Mouse (Mus musculus) forebrain, embryonic 10.5 days (tissue): Measurements from ENCODE around the gene Fam186a. TPM values are rescaled to one million over a fixed set of nuclear protein-coding genes. Genes with fewer than 3 reads are reported as not detected.
"Not testable (repeated sequence)": the region's sequence is repeated elsewhere in the genome, so short reads cannot be mapped to it uniquely, and the experiment has no call there.

Source experiments
- DNase-seq: peaks from one replicate; pipeline ENCODE4 v3.0.0-alpha.2; 2017; ENCODE audit warnings: low spot score; ENCODE audit errors: extremely low spot score
- H3K27ac ChIP-seq: fragments of 300-500 bp; sonication (generic); 2 replicates; pipeline ENCODE4 v1.5.1; 2016; ENCODE audit warnings: mild to moderate bottlenecking
- H3K27me3 ChIP-seq: fragments of 300-500 bp; sonication (generic); 2 replicates; pipeline ENCODE4 v1.6.1; 2016; ENCODE audit warnings: mild to moderate bottlenecking; ENCODE audit not compliant: poor library complexity, severe bottlenecking
- H3K36me3 ChIP-seq: fragments of 300-500 bp; sonication (generic); replicated peaks from 2 replicates; pipeline ENCODE4 v1.6.1; 2016; ENCODE audit warnings: mild to moderate bottlenecking, moderate library complexity
- H3K4me1 ChIP-seq: fragments of 300-500 bp; sonication (generic); 2 replicates; pipeline ENCODE4 v1.6.1; 2016
- H3K4me3 ChIP-seq: fragments of 300-500 bp; sonication (generic); 2 replicates; pipeline ENCODE4 v1.5.1; 2016; ENCODE audit warnings: mild to moderate bottlenecking, moderate library complexity
- H3K9me3 ChIP-seq: fragments of 300-500 bp; sonication (generic); 2 replicates; pipeline ENCODE4 v1.6.1; 2016; ENCODE audit warnings: mild to moderate bottlenecking, moderate library complexity
- WGBS: fragments of 180-500 bp; shearing (Covaris S2); methylation state at CpG from one replicate; pipeline ENCODE4 v1.1.7; 2016; 5-methylcytosine and 5-hydroxymethylcytosine counted together
- polyA plus RNA-seq: library from polyadenylated mRNA; unstranded; fragments of >200 nt; fragmentation: Nextera tagmentation; extraction: Ambion mirVana; gene quantifications from 2 replicates; pipeline ENCODE4 v1.2.1, GENCODE M21; 2016

Fam186a gene
- polyA plus RNA-seq, 1 experiment from 2014 or later = 0.01 TPM

DNA sequence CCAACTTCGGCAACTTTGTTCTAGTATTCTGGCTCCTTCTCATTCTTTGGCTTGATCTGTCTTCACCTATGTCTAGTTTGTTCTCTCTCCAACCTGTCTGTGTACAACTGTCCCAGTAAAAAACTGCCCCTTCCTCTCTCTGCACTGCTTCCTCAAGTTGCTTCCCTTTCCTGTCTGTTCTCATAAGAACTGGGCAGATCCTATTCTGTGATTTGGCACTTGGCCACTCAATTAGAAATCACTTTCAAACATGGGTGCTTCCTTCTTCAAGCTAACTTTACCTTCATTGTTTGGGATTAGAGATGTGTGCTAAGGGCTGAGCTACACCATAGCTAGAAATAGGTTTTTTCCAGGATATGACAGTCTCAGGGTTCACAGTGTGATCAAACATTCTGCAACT lies 3.7 kb upstream of the Fam186a start:
- no peak overlapping the region for H3K4me3 ChIP-seq
- no peaks in the 10 kb centered on the region for H3K36me3 ChIP-seq
- no peak for DNase-seq
- peaks cover 10% of the 10 kb centered on the region for H3K4me1 ChIP-seq
- no peaks in the 10 kb centered on the region for H3K9me3 ChIP-seq
- H3K27ac ChIP-seq = no peak overlapping the region
- WGBS = 98% methylated on average over 1 of the region's 1 CpGs
- no peaks in the 10 kb centered on the region for H3K27me3 ChIP-seq

DNA sequence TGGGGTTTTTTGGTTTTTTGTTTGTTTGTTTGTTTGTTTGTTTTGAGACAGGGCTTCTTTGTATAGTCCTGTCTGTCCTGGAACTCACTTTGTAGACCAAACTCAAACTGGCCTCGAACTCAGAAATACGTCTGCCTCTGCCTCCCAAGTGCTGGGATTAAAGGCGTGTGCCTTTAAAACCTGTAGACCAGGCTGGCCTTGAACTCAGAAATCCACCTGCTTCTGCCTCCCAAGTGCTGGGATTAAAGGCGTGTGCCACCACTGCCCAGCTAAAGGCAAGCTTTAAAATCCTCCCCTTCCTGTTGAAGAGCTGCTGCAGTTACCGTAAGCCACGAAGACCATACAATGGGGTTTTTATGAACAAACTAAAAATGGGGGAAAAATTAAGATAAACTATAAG lies 2.9 kb upstream of the Fam186a start, which contains the start of gene Larp4:
Gene Larp4, plus strand, starts transcription at position 301 of the 400 bp plus-strand sequence.
- H3K4me1 ChIP-seq, H3K36me3 ChIP-seq, H3K4me3 ChIP-seq, H3K27ac ChIP-seq, H3K9me3 ChIP-seq, H3K27me3 ChIP-seq, DNase-seq: not testable (repeated sequence)
- WGBS = 90% methylated on average over 6 of the region's 6 CpGs

DNA sequence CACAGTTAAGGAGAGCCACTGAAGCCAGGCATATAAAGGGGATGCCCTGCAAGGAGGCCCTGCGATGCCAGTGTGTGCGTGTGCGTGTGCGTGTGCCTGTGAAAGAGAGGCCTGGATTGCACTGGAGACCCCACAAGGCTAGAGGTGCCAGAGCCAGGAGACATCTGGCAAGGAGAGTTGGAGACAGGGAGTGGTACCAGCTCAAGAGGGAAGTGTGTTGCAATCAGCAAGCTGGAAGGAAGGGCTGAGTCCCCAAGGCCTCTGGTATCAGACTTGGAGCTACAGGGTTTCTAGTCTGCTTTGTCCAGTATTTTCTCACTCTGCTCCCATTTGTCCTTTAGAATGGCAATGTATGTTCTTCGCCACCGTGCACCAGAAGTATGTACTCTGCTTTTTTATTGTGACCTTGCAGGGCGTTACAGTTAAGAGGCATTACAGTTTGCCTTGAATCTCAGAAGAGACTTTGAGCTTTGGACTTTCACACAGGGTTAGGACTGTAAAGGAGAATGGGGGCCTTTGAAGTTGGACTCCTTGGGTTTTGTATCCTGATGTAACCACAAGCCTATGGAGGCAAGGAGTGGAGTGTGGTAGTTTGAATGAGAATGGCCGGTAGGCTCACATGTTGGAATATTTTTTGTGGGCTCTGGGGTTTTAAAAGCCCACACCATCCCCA lies 1.6 kb downstream of the Fam186a start:
- Histone ChIP-seq H3K9me3 (no peaks in the 10 kb centered on the region), H3K27ac (no peak overlapping the region), H3K4me3 (no peak overlapping the region), H3K27me3 (no peaks in the 10 kb centered on the region), H3K4me1 (no peaks in the 10 kb centered on the region), H3K36me3 (no peaks in the 10 kb centered on the region)
- 90% methylated on average over 8 of the region's 8 CpGs for WGBS
- no peak for DNase-seq

DNA sequence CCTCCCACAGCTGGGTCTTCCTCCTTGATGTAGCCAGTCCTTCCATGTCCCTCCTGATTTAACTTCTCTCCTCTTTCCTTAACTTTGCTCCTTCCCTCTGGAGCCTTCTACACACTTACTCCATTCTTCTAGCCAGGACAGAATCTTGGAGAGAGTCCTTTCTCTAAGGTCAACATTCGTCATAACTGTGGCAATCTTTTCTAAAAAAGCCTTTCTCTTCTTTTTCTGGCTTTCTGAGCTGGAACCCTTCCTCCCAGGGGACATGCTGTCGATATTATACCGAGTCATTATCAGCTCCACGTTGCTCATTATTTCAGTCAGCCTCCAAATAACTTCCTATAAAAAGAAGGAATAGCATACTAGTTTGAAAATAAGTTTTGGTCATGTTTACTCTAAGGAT lies 11.5 kb downstream of the Fam186a start:
- Histone ChIP-seq H3K27me3 (no peaks in the 10 kb centered on the region), H3K36me3 (no peaks in the 10 kb centered on the region), H3K9me3 (no peaks in the 10 kb centered on the region), H3K4me3 (no peak overlapping the region), H3K27ac (no peak overlapping the region), H3K4me1 (no peaks in the 10 kb centered on the region)
- no peak for DNase-seq
- WGBS = 90% methylated on average over 4 of the region's 4 CpGs

DNA sequence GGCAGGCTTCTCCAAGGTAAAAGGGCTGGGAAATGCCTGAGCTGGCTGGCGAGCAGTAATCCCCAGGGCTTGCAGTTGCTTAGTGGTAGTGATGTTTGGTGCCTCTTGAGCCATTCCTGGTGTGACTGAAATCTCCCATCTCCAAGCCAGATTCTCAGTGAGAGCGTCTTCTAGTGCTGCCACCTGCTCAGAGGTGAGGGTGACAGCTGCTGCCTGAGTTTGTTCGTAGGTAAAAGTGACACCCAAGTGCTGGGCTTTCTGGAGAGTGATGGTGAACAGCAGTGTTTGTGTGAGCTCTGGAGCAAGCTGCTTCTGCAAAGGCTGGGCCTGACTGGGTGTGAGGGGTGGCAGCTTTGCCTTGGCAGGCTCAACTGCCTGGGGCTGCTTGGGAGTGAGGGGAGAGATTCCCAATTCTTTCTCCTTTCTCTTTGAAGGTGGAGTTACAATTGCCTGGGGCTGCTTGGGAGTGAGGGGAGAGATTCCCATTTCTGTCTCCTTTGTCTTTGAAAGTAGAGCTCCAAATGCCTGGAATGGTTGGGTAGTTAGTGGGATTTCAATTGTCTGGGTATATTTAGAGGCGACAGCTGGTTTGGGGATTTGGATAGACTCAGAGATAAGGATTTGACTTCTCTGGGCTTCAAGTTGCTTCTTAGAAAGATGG lies 25.8 kb downstream of the Fam186a start:
- no peak for DNase-seq
- Histone ChIP-seq H3K27ac (peak overlapping the region; percentile 73), H3K4me1 (peaks cover 20% of the 10 kb centered on the region), H3K27me3 (no peaks in the 10 kb centered on the region), H3K4me3 (no peak overlapping the region), H3K9me3 (peaks cover 17% of the 10 kb centered on the region), H3K36me3 (peaks cover 8% of the 10 kb centered on the region)
- WGBS = 60% methylated on average over 4 of the region's 4 CpGs

DNA sequence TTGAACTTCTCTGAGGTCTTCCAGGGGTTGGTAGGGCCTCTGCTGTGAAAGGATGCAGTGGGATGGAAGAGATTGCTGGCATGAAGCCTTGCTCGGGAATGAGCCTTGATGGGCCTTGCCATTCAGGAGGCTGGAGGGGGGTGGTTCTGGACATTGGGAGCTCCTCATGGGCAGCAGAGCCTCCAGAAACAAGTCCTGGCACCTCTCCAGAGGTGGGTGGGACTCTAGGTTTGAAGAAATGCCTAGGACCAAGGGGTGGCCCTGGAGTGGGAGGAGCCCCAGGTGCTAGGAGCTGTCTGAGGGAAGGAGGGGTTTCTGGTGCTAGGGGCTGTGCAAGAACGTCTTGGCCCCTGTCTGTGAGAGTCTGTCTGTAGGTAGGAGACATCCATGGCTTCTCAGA lies 26.4 kb downstream of the Fam186a start:
- no peak for DNase-seq
- peak overlapping the region; percentile 73; the same call in 1 of the 2 replicates for H3K27ac ChIP-seq
- peaks cover 17% of the 10 kb centered on the region for H3K9me3 ChIP-seq
- no peaks in the 10 kb centered on the region for H3K27me3 ChIP-seq
- peaks cover 20% of the 10 kb centered on the region for H3K4me1 ChIP-seq
- 35% methylated on average over 2 of the region's 2 CpGs for WGBS
- no peak overlapping the region for H3K4me3 ChIP-seq
- peaks cover 8% of the 10 kb centered on the region for H3K36me3 ChIP-seq

DNA sequence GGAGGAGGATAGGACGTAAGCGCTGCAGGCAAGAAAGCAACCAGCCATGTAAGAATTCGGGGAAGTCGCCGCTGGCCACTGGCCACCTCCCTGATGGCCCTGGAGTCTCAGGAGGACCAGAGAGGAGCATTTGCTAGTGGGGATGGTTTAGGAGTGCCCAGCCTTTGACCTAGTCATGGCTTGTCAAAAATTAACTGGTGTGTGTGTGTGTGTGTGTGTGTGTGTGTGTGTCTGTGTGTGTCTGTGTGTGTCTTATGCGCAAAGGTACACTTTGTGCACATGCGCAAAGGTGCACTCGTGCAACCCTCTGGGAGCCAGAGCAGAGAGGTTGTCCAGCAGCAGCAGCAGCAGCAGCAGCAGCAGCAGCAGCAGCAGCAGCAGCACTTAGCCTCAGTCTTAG lies 29.0 kb downstream of the Fam186a start:
- DNase-seq = no peak
- peaks cover 20% of the 10 kb centered on the region for H3K4me1 ChIP-seq
- H3K9me3 ChIP-seq = no peaks in the 10 kb centered on the region
- H3K36me3 ChIP-seq = no peaks in the 10 kb centered on the region
- no peak overlapping the region for H3K27ac ChIP-seq
- 90% methylated on average over 8 of the region's 8 CpGs for WGBS
- H3K4me3 ChIP-seq = no peak overlapping the region
- no peaks in the 10 kb centered on the region for H3K27me3 ChIP-seq

DNA sequence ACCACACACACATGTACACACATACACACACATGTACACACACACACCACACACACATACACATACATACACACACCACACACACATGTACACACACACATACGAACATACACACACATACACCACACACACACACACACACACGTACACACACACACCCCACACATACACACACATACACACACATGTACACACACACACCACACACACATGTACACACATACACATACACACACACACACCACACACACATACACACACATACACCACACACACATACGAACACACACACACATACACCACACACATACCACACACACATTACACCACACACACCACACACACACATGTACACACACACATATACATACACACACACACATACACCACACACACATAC lies 30.2 kb downstream of the Fam186a start:
- Histone ChIP-seq H3K27ac (no peak overlapping the region), H3K4me1 (peaks cover 16% of the 10 kb centered on the region), H3K9me3 (no peaks in the 10 kb centered on the region), H3K27me3 (no peaks in the 10 kb centered on the region), H3K4me3 (no peak overlapping the region), H3K36me3 (no peaks in the 10 kb centered on the region)
- WGBS = 94% methylated on average over 3 of the region's 3 CpGs
- DNase-seq = no peak

DNA sequence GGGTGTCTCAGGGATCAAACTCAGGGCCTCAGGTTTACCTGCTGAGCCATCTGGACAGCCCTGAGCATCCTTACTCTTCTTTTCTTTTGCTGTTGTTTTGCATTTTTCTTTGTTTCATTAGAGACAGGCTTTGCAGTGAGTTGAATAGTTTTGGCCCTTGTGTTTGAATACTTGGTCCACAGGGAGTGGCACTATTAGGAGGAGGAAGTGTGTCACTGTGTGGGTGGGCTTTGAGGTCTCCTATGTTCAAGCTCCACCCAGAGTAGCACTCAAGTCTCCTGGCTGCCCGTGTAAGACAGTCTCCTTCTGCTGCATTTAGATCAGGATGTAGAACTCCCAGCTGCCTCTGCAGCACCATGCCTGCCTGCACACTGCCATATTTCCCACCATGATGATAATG lies 32.4 kb downstream of the Fam186a start:
- no peaks in the 10 kb centered on the region for H3K27me3 ChIP-seq
- no peaks in the 10 kb centered on the region for H3K36me3 ChIP-seq
- no peaks in the 10 kb centered on the region for H3K9me3 ChIP-seq
- H3K4me3 ChIP-seq = no peak overlapping the region
- H3K4me1 ChIP-seq = no peaks in the 10 kb centered on the region
- H3K27ac ChIP-seq = no peak overlapping the region
- no peak for DNase-seq
- WGBS = 60% methylated on average over 1 of the region's 1 CpGs

DNA sequence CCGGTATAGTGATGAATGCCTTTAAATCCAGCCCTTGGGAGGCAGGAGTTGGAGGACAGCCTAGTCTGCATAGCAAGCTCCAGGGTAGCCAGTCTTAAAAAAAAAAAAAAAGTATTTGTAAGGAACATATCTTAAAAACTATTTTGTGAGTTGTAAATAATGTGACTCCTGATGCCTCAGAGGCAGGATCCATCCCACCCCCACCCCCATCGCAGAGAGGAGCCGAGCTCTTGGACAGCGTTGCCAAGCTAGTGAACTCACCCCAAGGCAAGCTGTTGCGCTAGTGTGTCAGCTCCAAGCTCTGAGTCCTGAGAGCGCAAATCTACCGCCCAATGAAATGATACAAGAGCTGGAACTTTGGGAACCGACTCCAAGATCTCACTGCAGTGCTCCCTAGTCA lies 35.6 kb downstream of the Fam186a start:
- Histone ChIP-seq H3K4me3 (no peak overlapping the region), H3K4me1 (no peaks in the 10 kb centered on the region), H3K27ac (no peak overlapping the region), H3K27me3 (no peaks in the 10 kb centered on the region), H3K9me3 (no peaks in the 10 kb centered on the region), H3K36me3 (no peaks in the 10 kb centered on the region)
- WGBS = 88% methylated on average over 8 of the region's 8 CpGs
- no peak for DNase-seq

DNA sequence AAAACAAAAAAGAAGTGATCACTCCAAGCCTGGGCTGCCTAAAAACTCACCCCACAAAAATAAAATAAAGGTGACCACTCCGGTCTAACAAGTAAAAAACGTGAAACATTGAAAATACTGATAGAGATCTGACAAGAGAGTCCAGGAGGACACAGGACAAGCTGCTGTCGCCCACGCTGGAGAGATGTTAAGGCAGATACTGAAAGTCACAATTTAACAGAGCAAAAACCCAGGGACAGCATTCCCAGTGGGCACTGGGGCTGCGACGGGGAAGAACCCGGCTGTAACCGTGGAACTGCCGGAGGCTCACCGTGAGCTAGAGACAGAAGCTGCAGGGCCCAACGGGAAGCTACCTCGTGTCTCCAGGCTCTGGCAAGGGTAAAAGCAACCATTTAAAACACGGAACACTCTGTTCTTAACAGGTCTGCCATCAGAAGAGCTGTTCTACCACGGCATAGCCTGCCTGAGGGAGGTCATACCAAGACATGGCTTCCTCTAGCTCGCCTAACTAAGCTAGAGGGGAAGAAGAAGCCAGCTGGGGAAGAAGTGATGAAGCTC lies 47.2 kb downstream of the Fam186a start:
- H3K36me3 ChIP-seq = no peaks in the 10 kb centered on the region
- H3K27ac ChIP-seq = no peak overlapping the region
- no peak for DNase-seq
- H3K27me3 ChIP-seq = no peaks in the 10 kb centered on the region
- no peak overlapping the region for H3K4me3 ChIP-seq
- no peaks in the 10 kb centered on the region; the same call in 1 of the 2 replicates for H3K4me1 ChIP-seq
- H3K9me3 ChIP-seq = no peaks in the 10 kb centered on the region
- WGBS = 93% methylated on average over 15 of the region's 15 CpGs

DNA sequence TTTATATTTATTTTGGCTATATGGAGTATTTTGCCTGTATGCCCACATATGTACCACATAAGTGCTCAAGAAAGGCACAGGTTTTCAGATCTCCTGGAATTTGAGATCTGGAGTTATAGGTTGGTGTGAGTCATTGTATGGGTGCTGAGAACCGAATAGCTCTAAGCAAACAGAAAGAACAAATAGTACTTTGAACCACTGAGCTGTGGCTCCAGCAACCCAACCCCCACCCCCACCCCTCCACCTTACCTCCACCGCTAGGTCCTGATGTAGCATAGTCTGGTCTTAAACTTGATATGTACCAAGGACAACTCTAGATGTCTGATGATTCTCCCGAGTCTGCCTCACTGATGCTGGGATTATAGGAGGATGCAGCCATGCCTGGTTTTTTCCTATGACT lies 49.6 kb downstream of the Fam186a start:
- WGBS = 83% methylated on average over 3 of the region's 3 CpGs

DNA sequence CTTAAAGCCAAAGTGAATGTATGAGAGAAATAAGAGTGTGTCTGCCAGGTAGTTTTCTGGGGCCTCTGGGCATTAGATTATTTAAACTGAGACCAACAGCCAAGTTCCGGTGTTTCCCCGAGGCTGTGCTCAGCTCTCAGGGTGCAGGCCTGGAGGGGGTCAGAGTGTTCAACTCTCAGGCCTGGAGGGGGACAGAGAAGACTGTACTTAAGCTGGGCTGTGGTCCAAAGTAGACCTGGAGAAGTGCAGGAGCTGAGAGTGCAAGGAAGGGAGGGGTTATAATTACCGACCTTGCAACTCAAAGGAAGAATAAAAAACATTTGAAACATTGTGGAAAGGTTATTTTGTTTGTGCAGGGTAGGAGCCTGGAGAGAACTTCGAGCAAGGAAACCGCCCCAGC lies 52.2 kb downstream of the Fam186a start:
- DNase-seq = no peak
- Histone ChIP-seq H3K27ac (no peak overlapping the region), H3K4me1 (no peaks in the 10 kb centered on the region), H3K9me3 (no peaks in the 10 kb centered on the region), H3K36me3 (no peaks in the 10 kb centered on the region), H3K27me3 (no peaks in the 10 kb centered on the region), H3K4me3 (no peak overlapping the region)
- 83% methylated on average over 5 of the region's 5 CpGs for WGBS

More for the DNA sequence above, 49.6 kb downstream of the Fam186a start:
- Histone ChIP-seq H3K27me3 (no peaks in the 10 kb centered on the region), H3K27ac (no peak overlapping the region), H3K4me3 (no peak overlapping the region), H3K36me3 (no peaks in the 10 kb centered on the region), H3K4me1 (no peaks in the 10 kb centered on the region; the same call in 1 of the 2 replicates), H3K9me3 (no peaks in the 10 kb centered on the region)
- DNase-seq = no peak
